Mouse (Mus musculus) C2C12 (cell line): Measurements from ENCODE around the gene Slc39a7. TPM values are rescaled to one million over a fixed set of nuclear protein-coding genes. Genes with fewer than 3 reads are reported as not detected.
A peak's percentile ranks its signal among the peaks of the same experiment; 100 is the strongest.

Source experiments
- microRNA-seq: library from miRNA; unstranded; fragments of <30 nt; microRNA quantifications from one replicate; pipeline ENCODE4, GENCODE M21; 2019; ENCODE audit warnings: borderline microRNAs expressed
- polyA plus RNA-seq: library from polyadenylated mRNA; unstranded; fragments of >200 nt; fragmentation: generic; extraction: Trizol; gene quantifications from one replicate; pipeline ENCODE4 v1.2.1, GENCODE M21; 2012; ENCODE audit warnings: missing spikeins

Gene Slc39a7
- polyA plus RNA-seq, 1 experiment: 175 TPM

Small RNAs within 50 kb of the gene (microRNA-seq; reads per million reads assigned to microRNA genes)
- gene Mir219a-1 (1.3 reads per million, percentile 29 among the genes with 10 or more reads in this experiment), gene Mir219c (not detected)

Other genes starting within 250 kb of the Slc39a7 start
- gene Angptl4, start 249.9 kb downstream of the Slc39a7 start, polyA plus RNA-seq: 212 TPM
- gene Kank3, start 221.2 kb downstream of the Slc39a7 start, polyA plus RNA-seq: 5.0 TPM
- gene Rps28, start 207.1 kb downstream of the Slc39a7 start, polyA plus RNA-seq: 8,619 TPM
- 493 TPM for gene Ndufa7, start 207.1 kb downstream of the Slc39a7 start, polyA plus RNA-seq
- 77.8 TPM for gene Cd320, start 188.6 kb downstream of the Slc39a7 start, polyA plus RNA-seq
- not detected for gene Gm7029, start 157.8 kb downstream of the Slc39a7 start, polyA plus RNA-seq
- gene Kifc1, start 141.0 kb downstream of the Slc39a7 start, polyA plus RNA-seq: 68.6 TPM
- not detected for gene Platr17, start 126.5 kb downstream of the Slc39a7 start, polyA plus RNA-seq
- 19.3 TPM for gene Daxx, start 122.3 kb downstream of the Slc39a7 start, polyA plus RNA-seq
- 30.5 TPM for gene Tapbp, start 115.8 kb downstream of the Slc39a7 start, polyA plus RNA-seq
- 30.3 TPM for gene Zbtb22, start 115.8 kb downstream of the Slc39a7 start, polyA plus RNA-seq
- 31.7 TPM for gene Rgl2, start 102.1 kb downstream of the Slc39a7 start, polyA plus RNA-seq
- gene Pfdn6, start 91.3 kb downstream of the Slc39a7 start, polyA plus RNA-seq: 130 TPM
- gene Wdr46, start 91.0 kb downstream of the Slc39a7 start, polyA plus RNA-seq: 64.8 TPM
- 1.5 TPM for gene B3galt4, start 80.2 kb downstream of the Slc39a7 start, polyA plus RNA-seq
- gene Vps52, start 75.9 kb downstream of the Slc39a7 start, polyA plus RNA-seq: 24.4 TPM
- 517 TPM for gene Rps18, start 75.7 kb downstream of the Slc39a7 start, polyA plus RNA-seq
- gene H2-K1, start 31.3 kb downstream of the Slc39a7 start, polyA plus RNA-seq: 19.0 TPM
- 26.8 TPM for gene Ring1, start 7.0 kb downstream of the Slc39a7 start, polyA plus RNA-seq
- 17.6 TPM for gene H2-Ke6, start 3.6 kb downstream of the Slc39a7 start, polyA plus RNA-seq
- gene Rxrb, start 130 bp upstream of the Slc39a7 start, polyA plus RNA-seq: 39.0 TPM
- gene Col11a2, start 7.8 kb upstream of the Slc39a7 start, polyA plus RNA-seq: 0.77 TPM
- not detected for gene H2-Oa, start 60.7 kb upstream of the Slc39a7 start, polyA plus RNA-seq
- gene H2-DMa, start 87.9 kb upstream of the Slc39a7 start, polyA plus RNA-seq: 5.2 TPM
- 127 TPM for gene Brd2, start 91.0 kb upstream of the Slc39a7 start, polyA plus RNA-seq
- not detected for gene H2-DMb2, start 111.6 kb upstream of the Slc39a7 start, polyA plus RNA-seq
- not detected for gene H2-DMb1, start 121.4 kb upstream of the Slc39a7 start, polyA plus RNA-seq
- gene Tap1, start 155.9 kb upstream of the Slc39a7 start, polyA plus RNA-seq: 0.30 TPM
- 0.07 TPM for gene Psmb9, start 156.1 kb upstream of the Slc39a7 start, polyA plus RNA-seq
- gene Psmb8, start 166.0 kb upstream of the Slc39a7 start, polyA plus RNA-seq: 0.05 TPM
- gene Tap2, start 171.8 kb upstream of the Slc39a7 start, polyA plus RNA-seq: 0.47 TPM
- gene H2-Ob, start 207.2 kb upstream of the Slc39a7 start, polyA plus RNA-seq: not detected
- not detected for gene H2-Ab1, start 226.0 kb upstream of the Slc39a7 start, polyA plus RNA-seq